Mouse (Mus musculus) cortical plate, adult 2 months (tissue): Measurements from ENCODE around the gene Sh3bp4.

Source experiments
- CTCF ChIP-seq: fragments of 200-500 bp; IDR thresholded peaks from 2 replicates; pipeline ENCODE4 v1.5.1; 2011; ENCODE audit warnings: mild to moderate bottlenecking, control low read depth, low read length; ENCODE audit not compliant: insufficient read depth; ENCODE audit errors: extremely low read depth
- POLR2A ChIP-seq: fragments of 200-500 bp; IDR thresholded peaks from 2 replicates; pipeline ENCODE4 v1.6.1; 2011; ENCODE audit warnings: mild to moderate bottlenecking, low read length, control low read depth; ENCODE audit not compliant: insufficient read depth; ENCODE audit errors: extremely low read depth

- TF ChIP-seq CTCF (no peak), POLR2A (no peak)
Observed at GRCm38 (mm10) chr1:89188091-89188490, 117.9 kb downstream of the Sh3bp4 start.
